Mouse (Mus musculus) frontal cortex, postnatal 36 days (tissue): ENCODE measurements at regions not wholly inside any gene's neighbourhood (a gene's known extent, or its start where the extent isn't known, plus 50 kb on each side); places are given as distances from the start of the nearest gene placed in this dataset.

Source experiments
- DNase-seq, 2 experiments: peaks; one replicate each; pipeline ENCODE4 v3.0.0; 2022; ENCODE audit warnings: low spot score in 2 of 2

DNA sequence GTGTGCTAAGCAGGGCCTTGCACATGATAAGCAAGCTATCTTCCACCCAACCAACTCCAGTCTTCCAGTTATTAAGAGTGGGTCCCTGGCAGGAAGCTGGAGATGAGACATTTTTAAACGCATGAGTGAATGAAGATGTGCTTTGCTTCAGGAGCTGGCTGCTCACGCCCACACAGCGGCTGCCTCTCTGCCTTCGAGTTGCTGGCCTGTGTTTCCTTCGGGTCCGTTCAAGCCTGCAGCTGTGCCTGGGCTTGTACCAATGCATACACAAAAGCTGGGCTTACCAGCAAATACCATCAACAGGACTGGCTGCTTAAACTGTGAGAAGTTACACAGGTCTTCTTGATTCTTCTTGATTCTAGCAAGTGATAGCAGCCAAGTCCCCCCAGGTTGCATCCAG is 498.7 kb downstream of the Cdh26 start:
- peak; percentile 62 to 67 for DNase-seq

DNA sequence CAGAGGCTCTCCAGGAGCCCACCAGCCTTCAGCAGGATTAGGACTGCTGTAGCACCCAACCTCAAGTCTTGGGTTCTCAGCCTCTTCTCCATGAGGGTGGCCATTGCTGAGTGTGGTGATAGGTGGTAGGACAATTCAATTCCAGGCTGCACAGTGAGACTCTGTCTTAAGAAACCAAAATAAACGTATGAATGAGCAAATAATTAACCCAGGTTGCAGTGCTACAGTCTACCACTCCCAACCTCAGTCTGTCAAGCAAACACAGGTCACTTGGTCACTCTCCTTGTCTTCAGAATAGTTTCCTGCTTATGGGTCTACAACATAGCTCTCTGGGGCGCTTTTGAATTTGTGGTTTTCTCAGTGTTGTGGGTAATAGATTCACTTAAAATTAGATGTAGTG is 499.8 kb downstream of the Cdh26 start:
- DNase-seq: no peak

DNA sequence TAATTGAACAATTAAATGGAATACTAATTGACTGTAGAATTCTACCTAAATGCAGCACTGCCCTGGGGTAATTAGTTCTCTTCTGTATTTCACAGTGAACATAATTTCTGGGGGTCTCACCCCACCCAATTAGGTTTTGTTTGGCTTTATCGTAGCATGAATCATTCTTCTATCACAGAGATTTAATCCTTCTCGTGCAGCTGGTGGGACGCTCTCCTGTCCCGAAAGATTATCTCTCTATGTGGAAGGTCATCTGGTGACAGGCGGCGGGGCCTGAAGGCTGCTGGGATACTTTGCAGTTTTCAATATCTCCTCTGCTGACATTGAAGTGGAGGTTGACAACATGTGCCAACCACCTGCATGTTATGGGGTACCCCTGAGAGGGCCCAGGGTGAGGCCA is 493.8 kb upstream of the Cdh4 start:
- DNase-seq: no peak

DNA sequence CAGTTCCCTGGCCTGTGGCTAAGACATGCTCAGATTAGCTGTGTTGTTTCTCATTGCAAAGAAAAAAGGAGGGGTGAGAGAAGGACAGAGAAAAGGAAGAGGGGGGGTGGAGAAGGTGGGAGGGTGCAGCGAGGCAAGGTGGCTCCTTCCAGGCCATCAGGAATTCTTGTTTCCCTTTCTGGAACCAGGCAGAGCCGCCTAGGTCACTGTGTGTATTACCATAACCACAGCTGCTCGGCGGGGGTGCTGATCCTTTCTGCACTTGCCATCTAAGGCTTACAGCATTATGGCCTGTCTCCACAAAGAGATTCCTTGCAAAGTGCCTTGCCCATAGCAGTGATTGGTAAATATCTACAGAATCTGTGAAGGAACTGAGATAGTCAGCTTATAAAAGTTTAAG is 493.1 kb upstream of the Cdh4 start:
- no peak for DNase-seq

DNA sequence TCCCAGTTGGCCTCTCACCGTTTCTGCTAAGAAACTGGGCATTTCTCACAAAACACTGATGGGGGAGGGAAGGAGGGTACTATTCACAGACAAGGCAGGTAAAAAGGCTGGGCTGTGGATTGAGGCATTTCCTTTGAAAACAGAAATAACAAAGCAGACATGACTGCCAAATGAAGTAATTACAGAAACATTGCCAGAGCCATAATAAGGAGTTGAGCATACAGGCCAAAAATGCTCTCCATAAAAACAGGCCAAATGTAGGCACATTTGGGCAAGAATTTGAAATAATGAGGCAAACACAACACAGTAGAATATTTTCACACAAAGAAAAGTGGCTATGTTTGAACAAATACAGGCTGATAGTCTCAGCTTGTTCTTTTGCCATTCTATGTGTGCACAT is 491.9 kb upstream of the Cdh4 start:
- DNase-seq: no peak

DNA sequence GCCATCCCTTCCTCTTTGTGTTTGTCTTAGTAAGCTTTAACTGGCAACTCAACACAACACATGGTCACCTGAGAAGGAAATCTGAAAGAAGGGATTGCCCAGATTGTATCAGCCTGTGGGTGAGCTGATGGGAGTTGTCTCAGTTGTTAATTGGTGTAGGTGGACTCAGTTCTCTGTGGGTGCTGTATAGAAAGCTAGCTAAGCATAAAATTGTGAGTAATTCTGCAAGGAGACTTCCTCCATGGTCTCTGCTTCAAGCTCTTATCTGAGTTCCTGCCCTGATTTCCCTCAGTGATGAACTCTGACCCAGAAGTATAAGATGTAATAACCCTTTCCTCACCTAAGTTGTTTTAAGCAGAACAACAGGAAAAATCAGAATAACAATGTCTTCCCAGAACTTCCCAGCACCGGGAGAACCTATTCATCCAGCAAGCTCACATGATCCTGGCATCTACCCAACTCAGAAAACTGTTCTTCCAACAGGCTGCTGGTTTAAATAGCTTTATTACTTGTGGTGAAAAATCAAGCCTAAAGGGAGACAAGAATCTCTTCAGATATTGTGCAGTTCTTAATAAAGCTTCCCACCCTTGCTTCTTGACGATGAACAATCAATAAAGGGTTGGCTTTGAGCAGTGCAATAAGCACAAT is 487.7 kb upstream of the Cdh4 start:
- no peak for DNase-seq

DNA sequence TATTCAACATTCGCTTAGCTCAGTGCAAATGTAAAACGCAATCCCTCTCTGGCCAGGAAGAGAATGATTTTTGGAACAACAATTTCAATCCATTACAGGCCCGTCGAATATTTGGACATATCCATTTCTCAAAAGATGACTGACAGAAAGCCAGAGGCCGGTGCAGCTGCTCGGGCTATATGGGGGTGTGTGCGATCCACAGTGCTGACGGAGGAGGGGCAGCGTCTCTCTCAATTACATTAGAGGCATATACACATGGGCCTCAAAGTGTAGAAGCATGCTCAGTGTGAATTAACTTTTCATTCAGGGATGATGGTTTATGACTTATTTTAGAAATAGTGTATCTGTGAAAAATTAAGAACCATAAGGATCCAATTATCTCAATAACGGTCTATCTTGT is 483.4 kb upstream of the Cdh4 start:
- DNase-seq: no peak

DNA sequence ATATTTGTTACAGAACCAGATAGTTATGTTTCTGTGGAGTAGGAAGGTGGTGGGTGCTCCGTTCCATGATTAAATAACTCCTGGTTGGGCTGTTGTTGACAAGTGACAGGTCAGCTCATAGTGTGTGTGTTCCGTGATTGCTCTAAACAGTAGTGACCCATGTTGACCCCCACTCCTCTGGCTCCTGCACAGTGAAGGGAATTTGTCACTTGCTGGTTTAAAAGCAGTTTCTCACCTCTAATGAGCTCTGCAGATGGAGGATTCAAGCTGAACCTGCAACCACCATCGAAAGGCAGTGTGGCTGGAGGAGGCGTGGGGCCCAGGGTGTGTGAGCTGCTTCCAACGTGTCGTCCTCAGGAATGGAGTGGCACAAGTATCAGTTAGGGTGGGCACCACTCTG is 482.6 kb upstream of the Cdh4 start:
- no peak for DNase-seq

DNA sequence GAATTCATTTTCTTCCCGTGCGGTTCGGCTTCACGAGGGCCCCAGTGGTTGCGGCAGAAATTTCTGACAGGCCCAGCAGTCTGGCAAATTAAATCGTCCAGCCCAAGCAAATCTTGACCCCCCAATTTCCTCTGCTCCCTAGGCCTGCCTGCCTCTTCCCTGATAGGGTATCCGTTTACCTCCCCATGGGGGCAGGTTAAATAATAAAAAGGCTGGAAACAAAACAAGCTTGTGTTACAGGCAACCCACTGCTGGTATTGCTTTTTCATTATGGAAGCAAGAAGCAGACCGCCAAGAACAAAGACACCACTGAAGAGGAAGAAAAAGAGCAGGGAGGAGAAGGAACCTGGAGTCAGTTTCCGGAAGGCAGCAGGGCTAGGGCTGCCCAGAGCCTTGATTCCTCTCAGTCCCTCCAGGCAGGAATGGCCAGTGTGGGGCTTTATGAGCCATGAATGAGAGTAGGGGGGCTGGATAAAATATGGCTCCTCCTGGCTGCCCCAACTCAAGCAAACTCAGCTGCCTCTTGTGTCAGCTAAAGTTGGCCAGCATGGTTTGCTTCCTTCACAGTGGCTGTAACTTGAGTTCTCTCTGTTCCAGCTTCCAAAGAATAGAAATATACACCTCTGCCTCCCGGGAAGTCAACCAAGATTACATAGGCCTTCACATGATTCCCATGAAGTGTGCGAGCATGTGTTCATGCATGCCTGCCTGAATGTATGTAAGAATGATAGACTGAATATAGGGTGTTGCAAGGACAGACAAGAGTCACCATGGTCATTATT is 474.5 kb upstream of the Cdh4 start:
- DNase-seq: no peak

DNA sequence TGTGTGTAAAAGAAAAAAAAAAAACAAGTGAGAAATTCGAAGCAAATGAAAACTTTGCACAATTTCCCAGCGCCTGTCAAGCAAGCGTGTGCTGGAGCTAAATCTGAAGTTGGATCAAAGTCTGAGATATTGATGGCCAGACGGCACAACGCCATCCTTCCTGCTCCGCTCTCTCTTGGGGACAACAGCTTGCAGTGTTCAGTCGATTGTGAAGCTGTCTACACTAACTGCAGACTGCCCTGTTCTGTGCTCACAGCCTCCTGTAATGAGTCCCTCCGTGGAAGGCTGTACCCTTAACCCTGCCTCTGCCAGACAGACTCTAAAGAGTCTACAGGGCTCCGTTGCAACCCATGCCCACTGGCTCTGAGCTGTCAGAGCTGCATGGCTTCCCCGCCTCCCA is 472.5 kb upstream of the Cdh4 start:
- DNase-seq: no peak

DNA sequence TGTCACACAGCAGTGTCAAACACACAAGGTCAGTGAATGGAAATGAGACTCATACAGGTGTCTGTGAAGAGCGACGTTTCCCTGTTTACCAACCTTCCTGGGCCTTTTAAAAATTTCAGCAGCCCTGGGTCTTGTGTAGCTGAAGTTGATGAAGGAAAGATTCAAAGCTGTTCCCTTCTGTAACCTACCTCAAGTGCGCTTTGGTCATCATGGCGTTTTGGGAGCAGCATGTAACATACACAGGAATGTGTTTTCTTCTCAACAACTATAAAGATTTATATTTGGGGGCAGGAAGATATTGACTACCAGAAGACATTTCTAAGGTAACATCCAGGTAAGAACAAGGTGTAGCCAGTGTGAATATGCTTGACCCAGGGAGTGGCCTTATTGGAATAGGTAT is 466.9 kb upstream of the Cdh4 start:
- DNase-seq: no peak

DNA sequence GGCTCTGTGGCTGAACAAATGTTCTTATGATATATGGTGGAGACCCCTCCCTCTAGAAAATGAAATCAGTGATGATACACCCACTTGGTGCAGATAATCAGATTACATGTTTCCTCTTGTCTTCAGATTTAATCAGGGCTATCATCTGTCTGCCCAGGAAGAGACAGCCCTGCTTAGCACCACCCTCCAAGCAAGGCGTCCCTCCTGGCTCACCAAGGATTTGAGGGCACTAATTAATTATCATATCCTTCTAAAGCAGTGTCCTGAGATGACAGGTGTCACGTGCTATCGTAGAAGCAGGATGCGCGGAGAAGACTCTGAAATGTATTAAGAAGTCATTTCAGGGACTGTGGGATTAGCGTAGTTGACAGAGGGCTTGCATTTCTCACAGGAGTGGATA is 466.2 kb upstream of the Cdh4 start:
- no peak for DNase-seq

DNA sequence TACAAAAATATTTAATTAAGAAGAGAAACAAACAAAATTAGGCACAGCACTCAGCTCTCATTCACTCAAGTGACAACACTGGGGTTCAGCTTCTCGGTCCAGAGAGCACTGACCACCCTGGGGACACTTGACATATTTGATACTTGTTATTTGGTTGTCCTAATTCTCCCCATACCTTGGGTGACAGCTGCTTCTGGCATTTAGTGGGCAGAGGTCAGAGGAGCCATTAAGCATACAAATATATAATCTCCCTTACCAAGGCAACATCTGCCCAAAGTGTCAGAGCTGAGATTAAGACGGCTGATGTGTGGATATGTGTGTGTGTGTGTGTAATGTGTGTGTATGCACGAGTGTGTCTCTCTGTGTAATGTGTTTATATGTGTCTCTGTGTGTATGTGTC is 465.7 kb upstream of the Cdh4 start:
- DNase-seq: no peak

DNA sequence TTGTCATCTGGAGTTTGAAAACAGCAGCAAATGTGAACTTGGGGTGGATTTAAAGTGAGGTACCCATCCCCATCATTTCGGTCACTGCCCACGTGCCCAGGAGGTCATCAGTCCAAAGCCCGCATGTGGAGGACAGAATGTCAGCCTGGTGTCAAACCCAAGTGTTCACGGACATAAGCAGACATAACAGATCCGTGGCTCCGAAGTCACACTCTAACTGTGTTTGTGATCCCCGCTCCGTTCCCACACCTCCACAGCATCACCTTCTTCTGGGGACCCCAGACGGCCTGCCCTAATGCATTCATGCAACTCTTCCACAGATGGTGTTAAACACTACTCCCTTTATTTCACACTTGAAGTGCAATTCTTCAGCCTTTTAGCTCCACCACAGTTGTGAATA is 462.8 kb upstream of the Cdh4 start:
- DNase-seq: no peak

DNA sequence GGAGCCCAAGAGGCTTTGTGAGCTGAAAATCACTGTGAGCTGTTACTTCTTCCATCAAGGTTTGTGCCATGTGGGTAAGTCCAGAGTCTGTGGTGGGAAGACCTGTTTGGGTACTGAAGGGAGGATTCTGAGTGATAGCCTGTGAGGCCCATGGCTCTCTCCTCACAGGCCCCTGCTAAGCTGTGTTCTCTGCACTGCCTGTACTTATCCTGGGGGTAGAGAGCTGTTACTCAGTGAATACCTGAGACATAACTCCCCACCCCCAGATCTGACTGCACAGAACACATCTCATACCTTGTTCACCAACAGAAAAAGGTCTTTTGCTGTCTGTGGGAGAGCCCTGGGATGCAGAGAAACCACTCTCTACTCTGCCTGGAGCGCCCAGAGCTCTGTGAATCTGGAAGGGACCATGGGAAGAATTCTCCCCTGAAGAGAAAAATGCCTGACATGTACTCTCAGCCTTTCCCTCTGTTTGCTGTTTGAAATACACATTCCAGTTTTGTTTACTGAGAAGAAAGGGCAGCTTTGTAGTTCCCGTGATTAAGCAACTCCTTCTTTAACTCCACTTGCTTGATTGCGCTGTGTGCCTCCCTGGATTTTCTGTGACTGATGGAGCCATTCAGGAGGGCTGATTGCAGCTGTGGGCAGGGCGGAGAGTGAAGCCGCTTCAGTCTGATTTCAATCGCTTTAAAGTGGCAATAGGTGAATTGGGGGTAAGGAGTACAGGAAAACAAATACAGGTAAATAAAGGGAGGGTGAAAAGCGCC is 460.3 kb upstream of the Cdh4 start:
- no peak for DNase-seq

DNA sequence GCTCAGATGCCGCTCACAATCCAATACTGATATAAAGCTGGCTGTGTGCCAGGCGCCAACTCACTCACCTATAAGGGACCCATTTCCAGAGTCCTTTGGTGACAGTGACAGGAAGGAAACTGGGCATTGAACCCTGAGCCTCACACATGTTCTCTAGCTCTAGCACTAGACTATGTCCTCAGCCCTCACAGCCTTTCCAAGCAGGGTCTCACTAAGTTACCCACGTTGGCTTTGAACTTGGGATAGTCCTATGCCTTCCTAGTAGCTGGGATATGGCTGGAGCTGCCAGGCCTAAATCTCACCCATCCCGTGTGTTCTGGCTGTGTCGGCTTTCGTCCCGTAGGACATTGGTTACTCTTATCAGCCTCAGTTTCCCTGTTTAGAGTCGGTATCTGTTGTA is 458.4 kb upstream of the Cdh4 start:
- no peak for DNase-seq

DNA sequence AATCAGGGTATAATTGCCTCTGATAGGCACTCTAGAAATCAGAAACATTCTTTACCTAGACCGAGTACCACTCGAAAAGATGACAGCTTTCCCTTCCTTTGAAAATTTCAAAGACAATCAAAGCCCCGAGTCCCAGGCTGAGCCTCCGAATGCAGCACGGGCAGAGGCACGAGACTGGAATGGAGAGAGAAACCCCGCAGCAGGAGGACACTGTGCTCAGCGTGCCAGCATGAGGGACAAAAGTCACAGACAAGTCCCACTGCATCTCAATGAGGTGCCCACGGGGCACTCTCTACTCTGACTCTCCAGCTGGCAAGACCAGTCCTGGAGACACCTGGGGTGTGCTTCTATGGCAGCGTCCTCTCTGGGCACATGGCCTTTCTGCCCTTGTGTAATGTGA is 454.3 kb upstream of the Cdh4 start:
- DNase-seq: no peak

DNA sequence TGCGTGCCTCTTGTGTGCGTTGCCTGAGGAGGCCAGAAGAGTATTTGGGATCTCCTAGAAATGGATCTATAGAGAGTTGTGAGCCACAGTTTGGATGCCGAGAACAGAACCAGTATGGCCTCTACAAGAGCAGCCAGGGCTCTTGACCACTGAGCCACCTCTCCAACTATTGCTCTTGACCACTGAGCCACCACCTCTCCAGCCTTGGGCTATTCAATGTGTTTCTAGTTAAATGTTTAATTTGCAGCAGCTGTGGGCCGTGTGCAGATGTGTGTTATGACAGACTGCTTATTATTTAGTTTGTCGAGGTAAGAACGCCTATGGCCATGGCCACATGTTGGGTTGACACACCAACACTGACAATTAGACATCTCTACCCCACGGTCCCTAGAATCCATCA is 452.9 kb upstream of the Cdh4 start:
- DNase-seq: no peak

DNA sequence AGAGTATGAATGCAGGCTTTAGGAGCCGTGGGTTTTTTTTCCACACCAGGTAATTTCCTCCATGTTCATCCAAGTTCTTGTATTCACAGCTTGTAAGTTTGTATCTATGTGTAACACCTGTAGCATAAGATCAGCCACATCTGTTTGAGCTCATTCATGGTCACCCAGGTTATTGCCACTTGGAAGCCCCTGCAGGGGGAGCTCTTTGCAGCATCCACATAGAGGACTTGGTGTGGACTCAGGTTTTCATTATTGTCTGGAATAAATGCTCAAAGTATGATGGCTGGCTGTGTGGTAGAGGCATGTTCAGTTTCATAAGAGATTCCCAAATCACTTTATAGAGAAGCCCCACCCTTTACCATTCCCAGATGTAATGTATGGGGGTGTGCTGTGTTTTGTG is 452.4 kb upstream of the Cdh4 start:
- no peak for DNase-seq

DNA sequence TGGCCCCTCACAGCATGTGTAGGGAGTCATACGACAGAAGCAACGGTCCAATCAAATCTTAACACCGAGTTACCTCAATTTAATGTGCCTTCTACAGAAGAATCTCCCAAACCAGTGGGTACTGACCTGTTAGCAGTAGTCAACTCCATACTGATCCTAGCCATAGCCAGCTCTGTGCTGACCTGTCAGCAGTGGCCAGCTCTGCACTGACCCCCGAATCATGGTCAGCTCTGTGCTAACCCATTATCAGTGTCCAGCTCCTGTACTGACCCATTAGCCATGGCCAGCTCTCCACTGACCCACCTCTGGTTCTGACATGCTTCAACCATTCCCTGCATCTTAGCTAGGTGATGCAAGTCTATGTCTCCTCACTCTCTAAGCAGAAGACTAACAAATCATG is 451.3 kb upstream of the Cdh4 start:
- no peak for DNase-seq

DNA sequence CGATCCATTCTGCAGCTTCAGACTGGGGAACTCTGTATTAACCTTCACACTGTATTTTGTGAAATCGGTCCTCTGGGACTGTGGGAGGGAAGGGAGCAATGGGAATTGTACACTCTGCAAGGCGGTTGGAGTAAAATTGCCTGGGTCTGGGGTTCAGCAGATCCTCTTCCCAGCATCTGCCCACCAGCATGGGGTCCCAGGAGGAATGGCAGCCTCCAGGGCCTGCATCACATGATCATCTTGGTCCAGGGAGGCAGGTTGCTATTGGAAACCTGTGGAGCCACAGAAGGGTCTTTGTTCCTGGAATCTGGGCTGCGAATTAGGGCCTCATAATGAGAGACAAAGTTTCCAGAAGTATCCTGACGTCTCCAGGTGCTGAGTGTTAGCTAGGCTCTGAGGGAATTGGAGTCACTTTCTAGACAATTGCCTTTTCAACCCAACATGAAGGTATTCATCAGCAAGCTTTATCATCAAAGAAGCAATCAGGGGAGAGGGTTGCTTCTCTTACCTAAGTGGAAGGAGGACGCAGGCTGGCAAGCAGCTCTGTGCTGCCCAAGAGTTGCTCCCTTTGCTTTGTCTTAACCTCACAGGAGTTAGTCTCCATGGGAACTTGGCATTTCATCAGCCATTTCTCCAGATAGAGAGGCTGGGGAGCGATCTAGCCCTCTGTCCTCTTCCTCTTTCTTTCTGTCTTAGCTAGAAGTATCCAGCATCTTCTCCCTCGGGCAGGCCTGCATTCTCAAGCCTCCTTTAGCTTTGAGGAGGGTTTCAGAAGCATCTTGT is 449.7 kb upstream of the Cdh4 start:
- no peak for DNase-seq

DNA sequence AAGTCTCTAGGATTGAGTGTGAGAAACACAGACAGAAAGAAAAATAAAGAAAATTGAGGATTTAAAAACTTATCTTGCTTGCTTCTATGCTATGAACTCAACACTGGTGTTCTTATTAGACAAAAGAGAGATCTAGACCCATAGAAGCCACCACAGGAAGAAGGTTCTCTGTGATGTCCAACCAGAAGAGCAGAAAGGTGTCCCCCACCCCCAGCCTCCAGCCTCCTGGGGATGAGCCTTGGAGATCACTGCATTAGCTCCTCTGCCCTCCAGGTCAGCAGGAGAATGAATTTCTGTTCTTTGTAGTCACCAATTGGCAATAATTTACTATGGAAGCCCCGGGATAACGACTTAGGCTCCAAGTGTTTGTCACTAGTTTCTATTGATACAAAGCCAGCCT is 444.3 kb upstream of the Cdh4 start:
- DNase-seq: no peak
